Mouse (Mus musculus): ENCODE results near the gene Rpgrip1l. TPM values are rescaled to one million over a fixed set of nuclear protein-coding genes. Genes with fewer than 3 reads are reported as not detected.

Gene Rpgrip1l
- polyA plus RNA-seq, 1 experiment from 2014 or later, result 2.6 TPM

GRCm38 (mm10) chr8:91339651-91340050 lies 26.6 kb upstream of the Rpgrip1l start:
- Histone ChIP-seq H3K27me3 (replicated peaks; ENCODE audit: control insufficient read depth, insufficient read depth, low read length) (no peaks in the 10 kb centered on the region), H3K9ac (ENCODE audit: low read depth, low read length) (no peak overlapping the region), H3K4me1 (replicated peaks; ENCODE audit: control insufficient read depth, insufficient read depth, low read length) (no peaks in the 10 kb centered on the region), H3K4me2 (replicated peaks; ENCODE audit: low read depth) (no peak overlapping the region), H3K4me3 (ENCODE audit: low read depth, low read length) (no peak overlapping the region), H3K36me3 (ENCODE audit: control insufficient read depth, insufficient read depth) (peaks cover 8% of the 10 kb centered on the region; the same call in 1 of the 2 replicates), H3K27ac (ENCODE audit: low read depth, low read length) (no peak overlapping the region), H3K9me3 (ENCODE audit: control insufficient read depth) (no peaks in the 10 kb centered on the region)
- 66% methylated on average over 8 of the region's 8 CpGs for WGBS
- no peak for TF ChIP-seq CTCF (IDR thresholded peaks at IDR 0.05; ENCODE audit: low read depth)
- ATAC-seq, result no peak

- Histone ChIP-seq H3K9me3 (ENCODE audit: control insufficient read depth) (no peaks in the 10 kb centered on the region), H3K27me3 (replicated peaks; ENCODE audit: control insufficient read depth, insufficient read depth, low read length) (no peaks in the 10 kb centered on the region), H3K27ac (ENCODE audit: low read depth, low read length) (no peak overlapping the region), H3K9ac (ENCODE audit: low read depth, low read length) (no peak overlapping the region), H3K4me2 (replicated peaks; ENCODE audit: low read depth) (no peak overlapping the region), H3K4me3 (ENCODE audit: low read depth, low read length) (no peak overlapping the region), H3K36me3 (ENCODE audit: control insufficient read depth, insufficient read depth) (peaks cover 8% of the 10 kb centered on the region; the same call in 1 of the 2 replicates), H3K4me1 (replicated peaks; ENCODE audit: control insufficient read depth, insufficient read depth, low read length) (no peaks in the 10 kb centered on the region)
- 81% methylated on average over 6 of the region's 6 CpGs for WGBS
- TF ChIP-seq CTCF (IDR thresholded peaks at IDR 0.05; ENCODE audit: low read depth), result no peak
- ATAC-seq, result no peak
Observed at GRCm38 (mm10) chr8:91338389-91339154, 25.5 kb upstream of the Rpgrip1l start.

GRCm38 (mm10) chr8:91329461-91329850 lies 16.4 kb upstream of the Rpgrip1l start:
- H3K9me3 ChIP-seq (ENCODE audit: control insufficient read depth), result no peaks in the 10 kb centered on the region
- no peak for TF ChIP-seq CTCF (IDR thresholded peaks at IDR 0.05; ENCODE audit: low read depth)
- H3K27me3 ChIP-seq (replicated peaks; ENCODE audit: control insufficient read depth, insufficient read depth, low read length), result no peaks in the 10 kb centered on the region
- no peaks in the 10 kb centered on the region for H3K36me3 ChIP-seq (ENCODE audit: control insufficient read depth, insufficient read depth)
- H3K27ac ChIP-seq (ENCODE audit: low read depth, low read length), result no peak overlapping the region
- no peak for ATAC-seq
- H3K4me3 ChIP-seq (ENCODE audit: low read depth, low read length), result no peak overlapping the region
- no peak overlapping the region for H3K4me2 ChIP-seq (replicated peaks; ENCODE audit: low read depth)
- 45% methylated on average over 6 of the region's 6 CpGs for WGBS
- H3K4me1 ChIP-seq (replicated peaks; ENCODE audit: control insufficient read depth, insufficient read depth, low read length), result no peaks in the 10 kb centered on the region
- no peak overlapping the region for H3K9ac ChIP-seq (ENCODE audit: low read depth, low read length)

GRCm38 (mm10) chr8:91329056-91329455 lies 16.0 kb upstream of the Rpgrip1l start:
- Histone ChIP-seq H3K9me3 (ENCODE audit: control insufficient read depth) (no peaks in the 10 kb centered on the region), H3K27ac (ENCODE audit: low read depth, low read length) (no peak overlapping the region), H3K4me3 (ENCODE audit: low read depth, low read length) (no peak overlapping the region), H3K4me2 (replicated peaks; ENCODE audit: low read depth) (no peak overlapping the region), H3K27me3 (replicated peaks; ENCODE audit: control insufficient read depth, insufficient read depth, low read length) (no peaks in the 10 kb centered on the region), H3K9ac (ENCODE audit: low read depth, low read length) (no peak overlapping the region), H3K36me3 (ENCODE audit: control insufficient read depth, insufficient read depth) (no peaks in the 10 kb centered on the region), H3K4me1 (replicated peaks; ENCODE audit: control insufficient read depth, insufficient read depth, low read length) (no peaks in the 10 kb centered on the region)
- ATAC-seq, result no peak
- 81% methylated on average over 9 of the region's 9 CpGs for WGBS
- TF ChIP-seq CTCF (IDR thresholded peaks at IDR 0.05; ENCODE audit: low read depth), result no peak

GRCm38 (mm10) chr8:91327471-91328205 lies 14.6 kb upstream of the Rpgrip1l start:
- H3K4me1 ChIP-seq (replicated peaks; ENCODE audit: control insufficient read depth, insufficient read depth, low read length), result no peaks in the 10 kb centered on the region
- H3K4me2 ChIP-seq (replicated peaks; ENCODE audit: low read depth), result no peak overlapping the region
- no peak for ATAC-seq
- H3K9ac ChIP-seq (ENCODE audit: low read depth, low read length), result no peak overlapping the region
- WGBS, result 91% methylated on average over 11 of the region's 11 CpGs
- peak overlapping the region; percentile 15; the same call in 1 of the 2 replicates for H3K27ac ChIP-seq (ENCODE audit: low read depth, low read length)
- H3K9me3 ChIP-seq (ENCODE audit: control insufficient read depth), result no peaks in the 10 kb centered on the region
- H3K36me3 ChIP-seq (ENCODE audit: control insufficient read depth, insufficient read depth), result no peaks in the 10 kb centered on the region
- no peaks in the 10 kb centered on the region for H3K27me3 ChIP-seq (replicated peaks; ENCODE audit: control insufficient read depth, insufficient read depth, low read length)
- H3K4me3 ChIP-seq (ENCODE audit: low read depth, low read length), result no peak overlapping the region
- no peak for TF ChIP-seq CTCF (IDR thresholded peaks at IDR 0.05; ENCODE audit: low read depth)

- Histone ChIP-seq H3K9me3 (ENCODE audit: control insufficient read depth) (no peaks in the 10 kb centered on the region), H3K9ac (ENCODE audit: low read depth, low read length) (no peak overlapping the region), H3K36me3 (ENCODE audit: control insufficient read depth, insufficient read depth) (no peaks in the 10 kb centered on the region), H3K4me2 (replicated peaks; ENCODE audit: low read depth) (no peak overlapping the region), H3K27me3 (replicated peaks; ENCODE audit: control insufficient read depth, insufficient read depth, low read length) (no peaks in the 10 kb centered on the region), H3K27ac (ENCODE audit: low read depth, low read length) (no peak overlapping the region), H3K4me1 (replicated peaks; ENCODE audit: control insufficient read depth, insufficient read depth, low read length) (no peaks in the 10 kb centered on the region), H3K4me3 (ENCODE audit: low read depth, low read length) (no peak overlapping the region)
- no peak for ATAC-seq
- 91% methylated on average over 6 of the region's 6 CpGs for WGBS
- no peak for TF ChIP-seq CTCF (IDR thresholded peaks at IDR 0.05; ENCODE audit: low read depth)
Observed at GRCm38 (mm10) chr8:91326946-91327345, 13.9 kb upstream of the Rpgrip1l start.
